Mouse (Mus musculus) midbrain, embryonic 16.5 days (tissue): ENCODE data around the gene Nckap5l. TPM values are rescaled to one million over a fixed set of nuclear protein-coding genes. Genes with fewer than 3 reads are reported as not detected.
A peak's percentile ranks its signal among the peaks of the same experiment; 100 is the strongest.

Experiments used
- ATAC-seq: fragments of 200-750 bp; cut with Nextera tagmentation; 2 replicates; pipeline ENCODE4 v1.8.0; 2017; ENCODE audit warnings: moderate TSS enrichment
- H3K27ac ChIP-seq: fragments of 300-500 bp; sonication (generic); 2 replicates; pipeline ENCODE4 v1.5.1; 2014; ENCODE audit warnings: mild to moderate bottlenecking, low read length, mixed read lengths
- H3K27me3 ChIP-seq: fragments of 300-500 bp; sonication (generic); 2 replicates; pipeline ENCODE4 v1.6.1; 2014; ENCODE audit warnings: low read depth, low read length, mixed read lengths; ENCODE audit not compliant: control insufficient read depth, insufficient read depth
- H3K36me3 ChIP-seq: fragments of 300-500 bp; sonication (generic); 2 replicates; pipeline ENCODE4 v1.6.1; 2014; ENCODE audit warnings: mild to moderate bottlenecking, low read length, moderate library complexity, mixed read lengths; ENCODE audit not compliant: control insufficient read depth, insufficient read depth
- H3K4me1 ChIP-seq: fragments of 300-500 bp; sonication (generic); 2 replicates; pipeline ENCODE4 v1.6.1; 2014; ENCODE audit warnings: mild to moderate bottlenecking, low read length, mixed read lengths; ENCODE audit not compliant: control insufficient read depth, insufficient read depth
- H3K4me2 ChIP-seq: fragments of 300-500 bp; sonication (generic); 2 replicates; pipeline ENCODE4 v1.6.1; 2014; ENCODE audit warnings: mild to moderate bottlenecking, low read length, mixed read lengths
- H3K4me3 ChIP-seq: fragments of 300-500 bp; sonication (generic); 2 replicates; pipeline ENCODE4 v1.5.1; 2014; ENCODE audit warnings: low read depth, mild to moderate bottlenecking, low read length, moderate library complexity, mixed read lengths
- H3K9ac ChIP-seq: fragments of 300-500 bp; sonication (generic); 2 replicates; pipeline ENCODE4 v1.6.1; 2014; ENCODE audit warnings: low read depth, low read length, mixed read lengths
- H3K9me3 ChIP-seq: fragments of 300-500 bp; sonication (generic); replicated peaks from 2 replicates; pipeline ENCODE4 v1.6.1; 2014; ENCODE audit warnings: mild to moderate bottlenecking, low read length, mixed read lengths; ENCODE audit not compliant: control insufficient read depth, poor library complexity, severe bottlenecking
- WGBS: fragments of 180-500 bp; shearing (Covaris S2); extraction: QIAGEN DNeasy Blood & Tissue Kit; methylation state at CpG from one replicate; pipeline ENCODE4 v1.1.7; 2014; 5-methylcytosine and 5-hydroxymethylcytosine counted together
- polyA plus RNA-seq: library from polyadenylated mRNA; unstranded; fragments of >200 nt; fragmentation: Nextera tagmentation; extraction: Ambion mirVana; gene quantifications from 2 replicates; pipeline ENCODE4 v1.2.1, GENCODE M21; 2015

Nckap5l gene
- polyA plus RNA-seq, 1 experiment from 2014 or later = 17.1 TPM

- Histone ChIP-seq H3K9me3 (no peaks in the 10 kb centered on the region), H3K36me3 (no peaks in the 10 kb centered on the region), H3K4me3 (no peak overlapping the region), H3K27ac (no peak overlapping the region), H3K9ac (no peak overlapping the region), H3K4me1 (peaks cover 7% of the 10 kb centered on the region), H3K4me2 (peak overlapping the region; percentile 27; the same call in 1 of the 2 replicates), H3K27me3 (no peaks in the 10 kb centered on the region)
- 21% methylated on average over 13 of the region's 13 CpGs for WGBS
- 0 out of 2 replicates have a peak, but pooled peaks have one; percentile 51 for ATAC-seq
Measured at GRCm38 (mm10) chr15:99416348-99416882, 41.1 kb downstream of the Nckap5l start.

GRCm38 (mm10) chr15:99415793-99416192 lies 41.8 kb downstream of the Nckap5l start:
- no peak overlapping the region for H3K9ac ChIP-seq
- no peak overlapping the region for H3K4me2 ChIP-seq
- no peaks in the 10 kb centered on the region for H3K27me3 ChIP-seq
- peaks cover 5% of the 10 kb centered on the region for H3K4me1 ChIP-seq
- no peak for ATAC-seq
- H3K27ac ChIP-seq = no peak overlapping the region
- H3K4me3 ChIP-seq = no peak overlapping the region
- H3K9me3 ChIP-seq = no peaks in the 10 kb centered on the region
- H3K36me3 ChIP-seq = no peaks in the 10 kb centered on the region
- 18% methylated on average over 2 of the region's 2 CpGs for WGBS

DNA sequence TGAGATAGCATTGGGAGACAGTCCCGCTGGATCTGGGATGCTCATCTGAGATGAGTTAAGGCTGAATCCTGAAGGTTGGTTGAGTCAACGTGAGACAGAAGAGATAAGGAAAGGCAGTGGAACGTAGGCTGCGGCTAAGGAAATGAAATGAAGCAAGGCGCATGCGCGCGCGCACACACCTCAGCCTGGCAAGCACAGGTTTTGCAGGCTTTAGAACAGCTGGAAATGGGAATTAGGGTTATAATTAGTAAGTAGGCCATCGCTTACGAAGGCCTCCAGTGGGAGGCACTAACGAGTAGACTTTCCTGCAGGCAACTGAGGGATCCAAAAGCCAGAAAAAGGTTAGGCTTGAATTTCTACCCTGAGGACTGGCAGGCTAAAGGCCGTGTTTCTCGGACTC lies 45.8 kb downstream of the Nckap5l start:
- H3K4me3 ChIP-seq = no peak overlapping the region
- no peak overlapping the region for H3K4me2 ChIP-seq
- no peaks in the 10 kb centered on the region for H3K27me3 ChIP-seq
- H3K4me1 ChIP-seq = 0 out of 2 replicates have a peak, but pooled peaks cover 2% of the 10 kb centered on the region
- H3K9ac ChIP-seq = no peak overlapping the region
- peaks cover 20% of the 10 kb centered on the region for H3K36me3 ChIP-seq
- no peaks in the 10 kb centered on the region for H3K9me3 ChIP-seq
- no peak for ATAC-seq
- WGBS = 55% methylated on average over 14 of the region's 14 CpGs
- no peak overlapping the region for H3K27ac ChIP-seq

DNA sequence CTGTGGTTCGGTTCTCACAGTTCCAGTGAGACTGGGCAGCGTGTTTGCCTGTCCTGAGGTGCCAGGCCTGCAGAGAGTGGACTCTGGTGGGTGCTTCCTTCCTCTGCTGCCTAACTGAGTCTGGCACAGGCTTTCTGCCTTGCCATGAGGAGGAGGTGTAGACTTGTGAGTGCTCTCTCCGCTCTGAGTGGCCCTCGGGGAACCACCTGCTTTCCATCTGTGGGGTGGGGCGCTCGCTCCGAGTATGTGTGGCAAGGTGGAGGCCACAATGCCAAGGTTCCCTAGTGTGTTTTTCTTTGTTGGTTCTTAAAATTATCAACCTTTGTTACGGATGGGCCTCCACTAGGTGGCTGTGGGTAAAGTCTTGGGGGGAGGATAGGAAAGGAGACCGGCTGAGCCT lies 48.7 kb downstream of the Nckap5l start:
- no peaks in the 10 kb centered on the region for H3K9me3 ChIP-seq
- H3K27me3 ChIP-seq = no peaks in the 10 kb centered on the region
- WGBS = 92% methylated on average over 9 of the region's 9 CpGs
- no peak overlapping the region for H3K9ac ChIP-seq
- no peaks in the 10 kb centered on the region for H3K4me1 ChIP-seq
- H3K36me3 ChIP-seq = peaks cover 38% of the 10 kb centered on the region
- no peak overlapping the region for H3K4me3 ChIP-seq
- no peak overlapping the region for H3K27ac ChIP-seq
- no peak for ATAC-seq
- H3K4me2 ChIP-seq = no peak overlapping the region

GRCm38 (mm10) chr15:99406986-99407570 lies 50.5 kb downstream of the Nckap5l start:
- H3K27ac ChIP-seq = no peak overlapping the region
- no peak overlapping the region for H3K4me3 ChIP-seq
- no peak overlapping the region for H3K4me2 ChIP-seq
- no peak overlapping the region for H3K9ac ChIP-seq
- 91% methylated on average over 15 of the region's 15 CpGs for WGBS
- ATAC-seq = no peak
- peaks cover 41% of the 10 kb centered on the region for H3K36me3 ChIP-seq
- H3K9me3 ChIP-seq = no peaks in the 10 kb centered on the region
- no peaks in the 10 kb centered on the region for H3K27me3 ChIP-seq
- no peaks in the 10 kb centered on the region for H3K4me1 ChIP-seq

- H3K36me3 ChIP-seq = peaks cover 42% of the 10 kb centered on the region
- no peaks in the 10 kb centered on the region for H3K4me1 ChIP-seq
- no peak for ATAC-seq
- H3K27ac ChIP-seq = no peak overlapping the region
- H3K9ac ChIP-seq = no peak overlapping the region
- H3K4me3 ChIP-seq = no peak overlapping the region
- 86% methylated on average over 9 of the region's 9 CpGs for WGBS
- H3K9me3 ChIP-seq = no peaks in the 10 kb centered on the region
- H3K27me3 ChIP-seq = no peaks in the 10 kb centered on the region
- no peak overlapping the region for H3K4me2 ChIP-seq
Measured at GRCm38 (mm10) chr15:99405150-99405549, 52.4 kb downstream of the Nckap5l start.

GRCm38 (mm10) chr15:99403159-99403889 lies 54.2 kb downstream of the Nckap5l start:
- no peaks in the 10 kb centered on the region for H3K9me3 ChIP-seq
- peaks cover 30% of the 10 kb centered on the region for H3K36me3 ChIP-seq
- no peak overlapping the region for H3K4me3 ChIP-seq
- no peak overlapping the region for H3K9ac ChIP-seq
- peaks cover 7% of the 10 kb centered on the region; the same call in 1 of the 2 replicates for H3K4me1 ChIP-seq
- no peak for ATAC-seq
- H3K27me3 ChIP-seq = no peaks in the 10 kb centered on the region
- H3K27ac ChIP-seq = no peak overlapping the region
- H3K4me2 ChIP-seq = no peak overlapping the region
- 93% methylated on average over 12 of the region's 12 CpGs for WGBS

- no peaks in the 10 kb centered on the region for H3K27me3 ChIP-seq
- WGBS = 92% methylated on average over 6 of the region's 6 CpGs
- no peak for ATAC-seq
Measured at GRCm38 (mm10) chr15:99400602-99401001, 56.9 kb downstream of the Nckap5l start.

More at GRCm38 (mm10) chr15:99400602-99401001, 56.9 kb downstream of the Nckap5l start:
- Histone ChIP-seq H3K4me3 (no peak overlapping the region), H3K36me3 (peaks cover 14% of the 10 kb centered on the region), H3K9ac (no peak overlapping the region), H3K27ac (no peak overlapping the region), H3K9me3 (no peaks in the 10 kb centered on the region), H3K4me1 (peaks cover 19% of the 10 kb centered on the region), H3K4me2 (no peak overlapping the region)
